Mouse (Mus musculus): ENCODE measurements at regions not wholly inside any gene's neighbourhood (a gene's known extent, or its start where the extent isn't known, plus 50 kb on each side); places are given as distances from the start of the nearest gene placed in this dataset.

DNA sequence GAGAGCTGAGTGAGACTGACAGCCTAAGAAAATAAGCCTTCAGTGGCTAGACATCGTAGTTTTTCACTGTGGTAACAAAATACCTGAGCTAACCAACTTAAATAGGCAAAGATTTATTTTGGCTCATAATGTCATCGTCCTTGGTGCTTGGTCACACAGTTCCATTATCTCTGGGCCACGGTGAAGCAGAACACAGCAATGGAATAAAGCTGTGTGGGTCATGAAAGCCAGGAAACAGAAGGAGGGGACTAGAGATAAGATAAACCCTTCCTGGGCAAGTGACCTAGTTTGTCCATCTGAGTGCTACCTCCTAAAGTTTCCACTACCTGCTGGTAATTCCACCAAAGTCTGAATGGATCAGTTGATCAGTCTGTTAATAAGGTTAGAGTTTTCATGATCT lies 134.8 kb upstream of the Gm5129 start:
- DNase-seq (ENCODE audit: low read depth, low spot score): no peak

DNA sequence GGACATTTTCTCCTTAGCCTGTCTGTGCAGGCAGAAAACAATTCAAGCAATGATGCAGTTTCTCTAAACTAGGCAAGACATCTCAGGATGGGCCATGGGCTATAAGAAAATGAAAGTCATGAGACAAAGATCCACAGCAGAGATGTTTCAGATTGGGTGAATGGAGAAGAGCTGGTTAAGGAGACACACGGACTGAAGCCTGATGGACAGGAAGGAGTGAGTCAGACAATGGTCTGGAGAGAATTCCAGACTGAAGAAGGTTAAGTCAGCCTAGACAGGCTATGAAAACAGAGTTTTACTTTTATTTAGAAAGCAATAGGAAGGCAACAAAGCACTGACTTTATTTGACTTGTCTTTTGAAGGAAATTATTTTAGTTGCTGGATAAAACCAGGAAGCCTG lies 137.5 kb upstream of the Il6 start:
- DNase-seq (ENCODE audit: low read depth, low spot score): peak; percentile 69

DNA sequence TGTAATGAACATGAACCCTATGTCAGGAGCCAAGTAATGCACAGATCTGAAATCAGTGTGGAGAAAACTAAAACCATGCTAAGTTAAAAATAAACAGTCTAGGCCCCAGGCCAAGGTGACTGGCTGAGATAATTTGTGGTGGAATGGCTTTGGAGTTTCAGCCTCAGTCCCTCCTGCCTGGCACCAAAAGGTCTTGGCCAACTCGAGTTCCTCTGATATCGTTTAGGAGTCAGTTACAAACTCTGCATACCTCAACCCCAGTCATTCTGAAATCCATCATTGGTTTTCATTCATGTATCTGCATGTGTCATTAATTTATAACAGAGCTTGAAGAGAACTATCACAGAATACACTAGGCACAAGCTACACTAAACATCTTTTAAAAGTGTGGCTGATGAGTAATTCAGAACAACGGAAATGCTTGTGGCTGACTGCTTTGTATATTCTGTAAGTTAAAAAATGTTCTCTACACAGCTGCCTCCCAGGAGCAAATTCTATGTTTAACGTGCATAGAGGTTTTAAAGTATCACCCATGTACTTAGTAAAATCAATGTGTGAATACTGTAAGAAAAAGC lies 125.6 kb upstream of the Il6 start:
- peak; percentile 85 for DNase-seq (ENCODE audit: low read depth, low spot score)

DNA sequence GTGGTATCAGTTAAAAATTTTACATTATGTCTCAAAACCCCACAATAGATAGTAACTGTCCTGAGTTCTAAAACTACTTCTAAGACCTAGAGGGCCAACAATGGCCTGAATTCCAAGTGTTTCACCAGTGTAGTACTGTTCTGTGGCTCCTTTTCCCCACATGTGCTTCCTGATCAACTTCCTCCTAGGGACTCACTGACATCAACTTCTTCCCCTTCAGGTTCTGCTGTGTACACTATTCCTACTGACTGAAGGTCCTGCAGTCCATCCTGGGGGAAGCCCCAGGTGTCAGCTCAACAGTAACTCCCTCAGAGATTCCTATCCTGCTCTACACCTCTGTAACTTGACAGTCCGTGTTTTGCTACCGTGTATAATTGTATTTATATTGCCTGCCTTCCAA lies 120.6 kb upstream of the Il6 start:
- DNase-seq (ENCODE audit: low read depth, low spot score): no peak

DNA sequence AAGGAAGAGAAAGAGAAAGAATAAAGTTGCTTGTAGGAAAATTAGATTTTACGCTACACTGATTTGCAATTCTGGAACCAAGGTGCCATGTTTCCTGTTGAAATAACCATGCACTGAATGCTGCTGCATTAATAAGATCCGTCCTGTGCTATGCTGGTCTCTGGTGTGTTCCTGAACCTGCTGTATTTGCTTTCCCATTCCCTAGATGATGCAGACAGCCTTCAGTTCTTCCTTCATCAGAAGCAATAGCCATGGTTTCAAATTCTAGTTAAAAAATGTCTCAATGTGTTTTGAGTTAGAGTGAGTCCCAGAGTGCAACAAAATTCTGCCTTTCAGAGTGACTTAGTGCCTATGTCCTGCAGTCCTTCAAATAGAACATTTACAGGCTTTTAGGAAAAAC lies 120.1 kb upstream of the Il6 start:
- DNase-seq (ENCODE audit: low read depth, low spot score): no peak

DNA sequence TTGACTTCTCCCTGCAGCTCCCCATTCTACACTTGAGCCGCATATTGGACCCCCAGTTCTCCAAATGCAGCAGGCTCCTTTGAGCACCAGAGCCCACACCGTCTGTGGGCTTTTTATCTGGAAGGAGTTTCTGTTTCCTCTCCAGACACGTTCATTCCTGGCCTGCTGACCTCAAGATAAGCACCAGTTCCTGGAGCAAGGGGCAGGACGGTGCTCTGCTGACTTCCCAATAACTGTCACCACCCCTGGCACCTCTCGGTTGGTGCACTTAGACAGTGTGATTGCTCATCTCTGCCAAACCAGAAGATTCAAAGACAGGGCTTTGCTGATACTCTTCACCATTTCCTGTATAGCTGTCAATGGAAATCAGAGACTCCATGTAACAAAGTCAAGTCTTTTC lies 119.1 kb upstream of the Il6 start:
- DNase-seq (ENCODE audit: low read depth, low spot score): peak; percentile 20

DNA sequence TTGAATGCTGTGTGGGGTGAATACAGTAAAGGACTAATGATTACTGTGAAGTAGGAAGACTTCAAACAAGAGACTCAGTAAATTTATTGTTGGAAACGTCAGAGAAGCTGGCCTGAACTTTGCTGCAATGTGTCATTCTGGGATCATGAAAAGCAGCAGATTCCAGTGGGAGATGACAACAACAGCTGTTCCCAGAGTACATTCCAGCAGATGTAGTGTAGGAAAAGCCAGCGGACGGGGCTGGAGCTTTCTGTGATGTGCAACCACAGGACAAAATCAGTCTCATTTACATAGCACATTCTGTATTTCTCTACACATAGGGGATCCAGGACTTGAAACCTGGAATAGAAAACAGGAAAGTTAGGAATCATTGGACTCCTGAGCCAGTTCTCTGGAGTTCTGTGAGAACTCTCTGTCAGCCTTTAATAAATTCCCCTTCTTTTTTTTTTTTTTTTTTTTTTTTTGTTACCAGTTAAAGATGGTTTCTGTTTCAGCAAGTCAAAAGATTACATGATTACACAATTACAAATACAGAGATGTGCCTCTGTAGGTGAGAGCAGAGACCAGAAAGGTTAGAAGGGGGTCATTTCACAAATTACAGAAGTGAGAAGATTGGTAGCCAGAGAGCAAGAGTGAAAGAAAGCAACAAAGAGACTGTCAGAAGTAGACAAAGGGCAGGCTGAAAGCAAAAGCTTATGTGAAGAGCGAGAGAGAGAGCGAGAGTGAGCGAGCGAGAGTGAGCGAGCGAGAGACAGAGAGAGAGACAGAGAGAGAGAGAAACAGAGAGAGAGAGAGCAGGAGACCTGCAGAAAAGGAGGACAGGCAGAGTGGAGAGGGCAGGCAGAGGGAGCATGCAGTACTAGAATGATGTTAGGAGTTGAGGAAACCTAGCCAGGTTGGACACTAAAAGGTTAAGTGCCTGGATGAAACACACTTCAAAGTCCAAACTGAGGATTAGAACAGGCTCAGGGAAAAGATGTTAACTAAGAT lies 118.0 kb upstream of the Il6 start:
- DNase-seq (ENCODE audit: low read depth, low spot score): peak; percentile 77

DNA sequence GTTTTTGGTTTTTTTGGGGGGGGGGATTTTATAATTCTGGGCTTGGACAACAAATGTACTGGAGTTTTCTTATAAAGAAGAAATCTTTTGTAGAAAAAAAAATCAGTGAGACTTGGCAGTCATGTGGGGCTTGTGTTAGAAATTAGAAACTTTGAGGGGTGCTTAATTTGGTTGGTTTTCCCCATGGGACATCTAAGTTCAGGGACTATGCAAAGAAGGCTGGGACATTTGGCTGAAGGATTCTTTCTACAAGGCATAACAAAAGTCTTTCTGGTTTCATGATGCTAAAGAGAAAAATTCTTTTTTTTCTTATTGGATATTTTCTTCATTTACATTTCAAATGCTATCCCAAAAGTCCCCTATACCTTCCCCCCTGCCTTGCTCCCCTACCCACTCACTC lies 115.3 kb upstream of the Il6 start:
- no peak for DNase-seq (ENCODE audit: low read depth, low spot score)

DNA sequence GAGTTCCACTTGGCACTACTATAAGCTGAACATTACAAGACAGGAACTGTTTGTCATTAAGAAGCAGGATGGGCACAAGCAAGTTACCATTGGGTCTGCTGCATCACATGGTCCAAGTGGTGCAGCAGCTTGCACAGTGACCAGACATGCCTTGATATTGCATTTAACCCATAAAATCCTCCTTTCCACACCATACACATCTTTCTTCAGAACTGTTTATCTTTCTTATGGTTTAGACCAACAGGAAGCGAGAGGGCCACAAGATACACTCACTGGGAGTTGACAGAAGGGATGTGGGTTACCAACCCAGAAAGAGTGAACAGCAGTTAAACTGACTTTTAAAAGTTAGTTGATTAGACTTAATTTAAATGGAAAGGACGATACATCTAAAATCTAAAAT lies 111.2 kb upstream of the Il6 start:
- no peak for DNase-seq (ENCODE audit: low read depth, low spot score)

DNA sequence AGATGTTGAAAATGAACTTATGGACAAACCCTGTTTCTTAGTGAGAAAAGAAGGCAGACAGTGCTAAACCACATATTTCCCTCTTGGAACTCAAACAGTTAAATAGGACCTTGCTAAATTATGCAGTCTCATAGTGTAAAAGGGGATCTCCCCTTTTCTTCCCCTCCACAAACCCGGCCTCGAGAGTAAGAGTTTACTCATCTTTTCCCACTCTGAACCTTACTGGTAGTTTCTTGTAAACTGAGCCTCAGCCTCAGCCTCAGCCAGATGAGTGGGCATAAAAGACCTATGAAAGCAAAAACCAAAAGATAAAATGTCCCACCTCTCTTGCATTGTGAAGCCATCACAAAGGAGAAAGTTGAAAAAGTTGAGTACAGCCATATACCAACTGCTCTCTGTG lies 92.6 kb upstream of the Il6 start:
- DNase-seq (ENCODE audit: low read depth, low spot score): no peak

DNA sequence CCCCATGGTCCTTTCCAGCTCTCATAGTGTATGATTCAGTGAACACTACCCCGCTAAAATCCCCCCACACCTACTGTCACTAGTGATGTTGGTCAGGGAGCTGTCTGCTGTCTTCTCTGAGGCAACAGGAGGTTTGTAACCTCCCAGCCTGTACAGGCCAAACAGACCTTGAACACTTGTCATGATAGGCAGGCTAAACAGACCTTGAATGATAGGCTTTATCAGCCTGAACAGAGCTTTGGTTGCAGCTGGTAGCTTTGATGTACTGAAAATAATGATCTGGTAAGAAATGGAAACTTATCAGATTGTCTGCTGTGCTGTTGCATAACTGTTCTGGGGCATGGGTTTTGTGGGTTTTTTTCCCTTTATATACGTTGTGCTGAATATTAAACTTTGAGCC lies 87.4 kb upstream of the Il6 start:
- DNase-seq (ENCODE audit: low read depth, low spot score): no peak

DNA sequence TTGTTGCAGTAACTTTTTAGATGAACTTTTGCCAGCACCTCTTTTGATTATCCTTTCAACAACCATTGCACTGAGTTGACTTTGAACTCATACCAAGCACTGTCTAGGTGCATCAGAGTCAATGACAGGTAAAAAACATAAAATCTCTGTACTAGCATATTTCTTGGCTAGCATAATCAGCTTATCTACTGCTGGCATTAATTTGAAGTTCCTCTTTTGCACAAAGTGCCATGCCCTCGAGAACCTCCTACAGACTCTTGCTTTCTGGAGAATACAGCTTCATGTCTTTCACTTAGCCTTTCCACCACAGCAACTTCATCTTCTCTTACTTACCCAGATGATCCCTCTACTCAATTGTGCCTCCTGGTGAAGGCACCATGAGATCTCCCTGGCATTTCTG lies 85.3 kb upstream of the Il6 start:
- DNase-seq (ENCODE audit: low read depth, low spot score): no peak

DNA sequence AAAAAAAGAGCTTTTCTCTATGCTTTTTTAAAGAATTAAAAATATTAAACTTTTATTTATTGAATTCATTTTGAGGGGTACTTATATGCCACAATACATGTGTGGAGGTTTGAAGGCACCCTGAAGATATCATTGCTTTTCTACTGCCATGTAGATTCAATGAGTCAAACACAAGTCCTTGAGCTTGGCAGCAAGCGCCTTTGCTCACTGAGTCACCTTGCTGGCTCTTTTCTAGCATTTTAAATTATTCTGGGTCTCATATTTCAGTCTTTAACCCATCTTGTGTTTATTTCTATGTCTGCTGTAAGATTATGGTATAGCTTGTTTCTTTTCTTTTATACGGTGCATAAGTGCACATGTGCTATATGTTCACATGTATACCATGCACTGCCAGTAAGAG lies 83.5 kb upstream of the Il6 start:
- DNase-seq (ENCODE audit: low read depth, low spot score): peak; percentile 69

DNA sequence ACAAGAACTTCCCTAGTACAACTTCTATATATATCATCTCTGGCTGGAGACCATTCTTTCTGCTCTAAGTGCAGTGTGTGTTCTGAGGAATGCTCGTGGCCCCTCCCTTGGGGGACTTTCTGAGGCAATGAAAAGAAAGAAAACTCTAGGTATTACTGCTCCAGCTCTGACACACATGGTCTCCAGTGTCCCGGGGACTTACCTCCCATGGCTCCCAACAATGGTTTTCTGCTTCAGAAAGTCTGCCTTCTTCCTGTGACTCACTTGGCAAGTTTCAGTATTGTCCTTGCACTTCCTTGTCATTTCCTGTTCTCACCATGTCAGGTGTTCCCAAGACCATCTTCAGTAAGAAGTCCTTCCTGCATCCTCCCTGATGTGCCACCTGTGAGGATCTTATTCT lies 65.7 kb upstream of the Il6 start:
- no peak for DNase-seq (ENCODE audit: low read depth, low spot score)

DNA sequence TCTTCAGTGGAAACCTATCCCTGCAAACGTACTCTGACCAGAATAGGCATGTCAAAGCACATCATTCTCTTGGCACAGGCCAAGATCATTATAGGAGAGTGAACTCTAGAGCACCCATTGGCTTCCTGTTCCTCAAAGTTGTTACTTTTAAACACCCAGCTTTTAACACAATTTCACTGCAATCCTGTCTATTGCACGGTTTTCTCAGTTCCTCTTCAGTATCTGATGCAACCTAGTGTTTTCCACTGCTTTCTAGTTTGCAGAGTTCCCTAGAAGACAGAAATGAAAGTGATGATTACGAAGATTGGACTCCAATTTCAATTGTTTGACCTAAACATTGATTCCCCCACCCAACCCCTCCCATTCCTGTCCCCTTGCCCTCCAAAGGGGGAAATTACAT lies 64.8 kb upstream of the Il6 start:
- no peak for DNase-seq (ENCODE audit: low read depth, low spot score)

DNA sequence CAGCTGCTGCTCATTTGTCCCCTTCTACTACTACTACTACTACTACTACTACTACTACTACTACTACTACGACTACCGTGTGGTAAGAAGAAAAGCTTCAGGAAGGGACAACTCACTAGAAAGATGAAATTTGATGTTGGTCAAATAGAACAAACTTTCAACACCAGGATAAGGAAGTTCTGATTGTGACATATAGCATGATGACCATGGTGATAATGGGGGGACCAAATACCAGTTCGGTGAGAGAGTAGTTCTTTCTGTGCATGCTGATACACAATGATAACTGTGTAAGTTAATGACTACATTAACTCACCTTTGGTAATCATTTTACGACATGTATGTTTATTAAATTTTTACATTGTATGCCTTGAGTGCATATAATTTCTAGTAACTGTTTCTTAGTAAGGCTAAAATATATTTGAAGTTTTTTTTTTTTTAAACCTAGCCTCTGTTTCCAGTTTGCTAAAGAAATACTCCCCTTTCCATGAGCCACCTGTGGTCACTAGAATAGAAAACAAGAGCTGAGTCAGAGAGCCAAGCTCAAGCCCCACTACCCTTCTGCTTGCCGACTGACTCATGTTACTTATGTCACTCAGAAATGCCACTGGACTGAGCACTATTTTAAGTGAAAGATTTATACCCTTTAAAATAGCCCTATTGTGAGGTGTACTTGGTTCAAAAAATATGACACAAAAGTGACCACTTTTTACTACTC lies 62.3 kb upstream of the Il6 start:
- DNase-seq (ENCODE audit: low read depth, low spot score): peak; percentile 46

DNA sequence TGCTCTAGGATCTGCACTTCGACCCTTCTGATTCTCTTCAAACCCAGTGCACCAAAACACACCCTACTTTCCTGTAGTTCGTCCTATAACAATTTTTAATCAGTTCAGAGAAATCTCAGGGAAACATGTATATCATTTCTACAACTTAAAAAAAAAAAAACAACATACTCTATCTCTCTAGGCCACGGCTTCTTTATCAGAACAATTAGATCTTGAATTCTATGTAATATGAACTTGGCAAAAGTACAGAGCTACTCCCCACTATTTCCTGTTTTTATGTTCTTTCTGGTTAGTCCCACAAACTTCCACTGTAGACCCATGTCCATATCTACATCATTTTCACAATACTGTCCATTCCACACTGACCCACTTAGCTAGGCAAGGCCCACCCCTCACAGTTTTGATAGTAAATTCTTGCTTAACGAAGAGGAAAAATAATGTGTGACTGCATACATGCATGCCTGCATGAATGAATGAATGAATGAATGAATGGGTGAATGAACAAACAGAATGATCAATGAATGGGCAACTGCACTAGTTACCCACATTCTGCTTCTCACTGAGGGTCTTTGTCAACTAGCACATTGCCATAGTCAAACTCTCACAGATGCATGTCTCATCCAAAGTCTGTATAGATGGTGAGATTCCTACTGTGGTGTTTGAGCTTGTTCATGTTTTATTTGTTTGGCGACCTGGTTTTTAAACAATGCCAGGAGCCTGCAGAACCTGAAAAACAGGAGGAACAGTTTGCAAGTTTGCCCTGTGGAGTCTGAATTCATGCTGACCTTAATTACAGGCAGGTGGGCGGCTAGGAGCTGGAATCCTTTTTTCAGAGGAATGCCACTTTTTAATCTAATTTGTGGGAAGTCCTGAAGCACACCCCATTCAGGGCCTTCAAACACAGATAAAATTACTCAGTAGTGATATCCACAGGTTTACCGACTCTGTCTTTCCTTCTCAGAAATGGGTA lies 61.2 kb upstream of the Il6 start:
- no peak for DNase-seq (ENCODE audit: low read depth, low spot score)

Measured in 3T3-L1 (cell line).